Mouse (Mus musculus): ENCODE results near the gene Rbpj. TPM values are rescaled to one million over a fixed set of nuclear protein-coding genes. Genes with fewer than 3 reads are reported as not detected.

Rbpj gene
- total RNA-seq, 2 experiments from 2014 or later, result 27.8 to 29.0 TPM

DNA sequence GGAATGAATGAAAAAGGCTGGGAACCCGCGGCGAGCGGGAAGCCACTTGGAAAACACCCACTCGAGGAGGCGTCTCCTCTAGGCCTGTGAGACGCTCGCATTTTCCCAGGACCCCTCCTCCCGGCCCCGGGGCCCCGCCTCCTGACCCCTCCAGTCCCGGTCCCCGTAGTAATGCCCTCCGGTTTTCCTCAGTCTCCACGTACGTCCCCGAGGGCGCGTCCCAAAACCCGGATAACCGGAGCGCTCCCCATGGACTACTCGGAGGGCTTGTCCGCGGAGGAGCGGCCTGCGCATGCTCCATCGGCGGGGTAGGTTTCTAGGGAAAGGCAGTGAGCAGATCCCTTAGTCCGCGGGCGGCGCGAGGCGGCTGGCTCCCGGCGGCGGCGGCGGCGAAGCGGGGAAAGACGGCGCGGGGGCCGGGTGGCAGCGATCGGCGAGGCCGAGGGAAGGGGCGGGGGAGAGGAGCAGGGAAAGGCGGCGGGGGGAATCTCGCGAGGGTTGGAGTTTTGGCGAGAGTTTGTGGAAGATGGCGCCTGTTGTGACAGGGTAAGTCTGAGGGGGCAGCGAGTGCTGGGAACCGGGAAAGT is 124.3 kb downstream of the Rbpj start:
- peak; percentile 100 for DNase-seq (ENCODE audit: low spot score in 2 of 2)

- peak; percentile 8 to 15 for DNase-seq (ENCODE audit: low spot score in 2 of 2)
These were observed 125.1 kb downstream of the Rbpj start for GRCm38 (mm10) chr5:53590875-53591682.

DNA sequence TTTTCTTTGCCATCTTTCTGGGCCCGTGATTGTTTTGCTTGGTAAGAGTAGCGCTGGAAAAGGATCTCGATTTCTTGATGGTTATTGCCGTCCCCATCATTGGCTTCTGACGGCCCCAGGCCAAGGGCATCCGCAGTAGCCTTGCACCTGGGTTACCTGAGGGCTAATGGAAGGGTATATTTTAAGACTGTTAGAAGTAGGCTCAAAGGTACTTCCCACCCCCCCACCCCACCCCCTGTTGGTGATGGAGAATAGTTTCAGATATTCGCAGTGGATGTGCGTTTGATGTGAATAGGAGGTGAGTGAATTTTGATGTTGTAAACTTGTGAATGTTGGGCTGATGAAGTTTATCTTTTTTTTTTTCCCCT is 125.7 kb downstream of the Rbpj start:
- no peak for DNase-seq (ENCODE audit: low spot score in 2 of 2)

DNA sequence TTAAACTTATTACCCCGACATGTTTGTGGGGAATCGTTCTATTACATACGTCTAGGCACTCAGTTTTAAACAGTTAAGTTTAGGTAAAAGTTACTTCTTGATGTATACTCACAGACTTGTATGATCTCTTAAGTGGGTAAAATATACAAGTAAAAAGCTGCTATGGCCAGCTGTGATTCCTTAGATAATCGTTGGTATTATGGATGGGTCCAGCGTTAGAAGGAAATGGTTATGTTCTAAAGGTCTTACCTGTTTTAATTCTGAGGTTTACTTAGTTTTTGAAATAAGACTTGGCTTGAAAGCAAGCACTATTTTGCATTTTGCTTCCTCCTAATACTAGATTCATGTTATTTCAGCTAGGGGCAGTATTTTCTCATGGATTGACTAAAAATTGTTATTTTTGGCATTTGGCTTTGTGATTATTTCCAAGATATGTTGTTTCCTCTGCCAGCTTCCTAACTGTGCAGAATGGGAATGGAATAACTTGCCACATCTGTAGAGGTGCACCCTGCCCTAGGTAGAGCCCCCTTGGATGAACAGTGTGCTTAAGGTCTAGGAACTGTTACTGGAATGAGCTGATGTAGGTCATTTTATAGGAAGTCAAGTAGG is 127.2 kb downstream of the Rbpj start:
- no peak for DNase-seq (ENCODE audit: low spot score in 2 of 2)

- peak; percentile 39 to 43 for DNase-seq (ENCODE audit: low spot score in 2 of 2)
These were observed 128.3 kb downstream of the Rbpj start for GRCm38 (mm10) chr5:53594274-53594673.

DNA sequence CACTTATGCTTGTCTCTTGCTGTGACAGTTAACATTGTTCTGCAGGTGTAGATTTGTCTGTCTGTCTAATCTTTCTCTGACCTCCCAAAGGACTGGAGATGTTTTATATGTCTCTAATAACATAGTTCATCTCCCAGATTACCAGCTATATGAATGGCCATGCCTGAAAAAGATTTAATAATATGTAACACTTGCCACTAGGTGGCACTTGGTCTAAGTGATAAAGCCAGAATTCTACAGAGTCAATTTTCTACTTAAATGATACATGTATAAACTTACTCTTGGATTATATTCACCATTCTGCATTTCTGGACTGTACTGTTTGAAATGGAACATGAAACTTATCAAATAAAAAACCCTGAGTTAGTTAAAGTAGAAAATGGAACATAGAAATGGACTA is 132.6 kb downstream of the Rbpj start:
- DNase-seq (ENCODE audit: low spot score in 2 of 2), result peak in 1 of 2 experiments; percentile 8

DNA sequence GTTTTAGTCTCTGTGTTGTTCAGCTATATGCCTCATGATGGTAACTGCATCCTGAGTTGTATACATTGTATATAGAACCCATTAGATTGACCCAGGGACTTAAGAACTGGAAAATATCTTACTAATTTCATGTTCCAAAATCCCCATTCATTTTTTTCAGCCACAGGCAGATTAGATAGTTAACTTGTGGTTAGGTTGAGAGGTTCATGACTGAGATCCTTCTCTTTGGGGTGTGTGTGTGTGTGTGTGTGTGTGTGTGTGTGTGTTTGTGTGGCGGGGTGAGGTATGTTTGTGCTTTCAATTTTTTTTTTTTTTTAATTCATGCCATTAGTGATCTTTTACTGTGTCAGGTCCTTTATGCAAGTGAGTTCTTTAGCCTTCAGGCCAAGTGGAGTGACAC is 133.2 kb downstream of the Rbpj start:
- no peak for DNase-seq (ENCODE audit: low spot score in 2 of 2)

DNA sequence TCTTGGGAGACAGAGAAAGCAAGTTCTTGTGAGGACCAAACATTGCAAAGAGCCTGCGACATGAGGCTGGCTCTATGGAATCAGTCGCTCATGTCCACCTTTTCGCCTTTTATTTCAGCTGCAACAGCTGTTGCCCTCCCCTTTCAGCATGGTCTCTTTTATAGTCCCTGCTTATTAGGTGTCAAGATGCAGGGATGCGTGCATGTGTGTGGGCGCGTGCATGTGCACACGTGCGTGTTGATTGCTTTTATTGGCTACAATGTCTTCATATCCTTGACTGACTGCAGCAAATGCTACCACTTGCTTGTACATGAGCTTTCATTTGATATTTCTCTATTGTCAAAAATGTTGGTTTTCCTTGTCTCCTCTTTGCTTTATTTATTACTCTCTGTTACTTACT is 136.2 kb downstream of the Rbpj start:
- no peak for DNase-seq (ENCODE audit: low spot score in 2 of 2)

DNA sequence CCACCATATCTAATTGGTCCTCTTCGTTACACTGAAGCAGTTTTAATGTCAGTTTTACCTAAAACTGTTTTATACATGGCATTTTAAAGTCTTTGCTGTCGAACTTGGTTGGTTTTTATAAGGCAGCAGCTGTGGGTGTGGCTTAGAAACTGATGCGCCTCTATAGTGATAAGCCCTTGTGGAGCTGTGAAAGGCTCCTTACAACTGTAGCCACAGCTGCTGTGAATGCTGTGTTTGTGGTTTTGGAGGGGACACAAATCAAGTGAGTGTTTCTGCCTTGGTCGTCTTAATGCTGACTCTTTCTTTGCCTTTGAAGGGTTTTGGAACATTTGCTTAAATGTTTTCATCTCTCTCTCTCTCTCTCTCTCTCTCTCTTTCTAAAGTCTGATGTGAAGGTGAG is 139.5 kb downstream of the Rbpj start:
- DNase-seq (ENCODE audit: low spot score in 2 of 2), result no peak

DNA sequence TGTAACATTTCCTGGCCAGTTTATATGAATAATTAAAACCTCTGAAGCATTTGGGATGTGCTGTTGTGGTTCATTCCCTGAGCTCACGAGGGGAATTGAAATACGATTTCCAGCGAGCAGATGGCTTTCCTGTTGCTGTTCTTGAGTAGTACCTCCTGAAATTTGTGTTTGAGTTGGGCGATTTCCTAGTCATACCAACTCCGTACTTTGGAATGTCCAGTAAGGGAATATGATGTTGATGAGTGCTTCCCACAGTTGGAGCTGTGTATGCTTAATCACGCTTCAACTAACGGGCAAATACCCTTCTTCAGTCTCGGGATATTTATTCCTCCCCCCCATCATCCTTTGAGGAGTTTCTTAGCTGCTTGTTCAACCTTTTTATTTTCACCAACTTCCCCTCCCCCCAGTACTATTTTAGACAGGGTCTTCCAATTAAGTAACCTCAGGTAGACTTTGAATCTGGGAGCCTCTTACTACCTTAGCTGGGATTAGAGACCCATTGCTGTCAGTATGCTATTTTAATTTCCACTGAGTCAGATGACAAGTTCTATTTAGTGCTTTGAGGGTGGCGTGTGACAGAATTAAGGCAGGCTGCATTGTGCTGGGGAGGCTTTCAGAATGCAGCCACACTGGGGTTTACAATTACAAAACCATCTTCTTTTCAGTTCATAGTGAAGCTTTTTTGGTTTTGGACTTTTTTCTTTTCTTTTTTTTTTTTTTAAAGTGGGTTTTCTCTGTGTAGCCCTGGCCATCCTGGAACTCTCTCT is 141.5 kb downstream of the Rbpj start:
- no peak for DNase-seq (ENCODE audit: low spot score in 2 of 2)

- DNase-seq (ENCODE audit: low spot score in 2 of 2), result no peak
These were observed 152.9 kb downstream of the Rbpj start for GRCm38 (mm10) chr5:53618844-53619243.

DNA sequence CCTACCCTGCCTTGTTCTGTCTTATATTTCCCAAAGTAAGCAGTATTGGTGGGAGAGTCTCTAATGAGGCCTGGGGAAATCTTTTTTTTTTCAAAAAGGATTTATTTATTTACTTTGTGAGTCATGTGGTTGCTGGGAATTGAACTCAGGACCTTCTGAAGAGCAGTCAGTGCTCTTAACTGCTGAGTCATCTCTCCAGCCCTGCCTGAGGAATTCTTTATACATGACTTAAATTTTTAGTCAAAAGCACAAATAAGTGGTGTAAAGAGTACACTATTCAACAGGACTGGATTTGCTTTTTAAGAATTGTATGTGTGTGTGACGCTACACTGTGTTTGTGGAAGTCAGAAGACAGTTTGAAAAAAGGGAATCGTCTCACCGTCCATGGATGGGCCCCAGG is 166.1 kb downstream of the Rbpj start:
- no peak for DNase-seq (ENCODE audit: low spot score in 2 of 2)

DNA sequence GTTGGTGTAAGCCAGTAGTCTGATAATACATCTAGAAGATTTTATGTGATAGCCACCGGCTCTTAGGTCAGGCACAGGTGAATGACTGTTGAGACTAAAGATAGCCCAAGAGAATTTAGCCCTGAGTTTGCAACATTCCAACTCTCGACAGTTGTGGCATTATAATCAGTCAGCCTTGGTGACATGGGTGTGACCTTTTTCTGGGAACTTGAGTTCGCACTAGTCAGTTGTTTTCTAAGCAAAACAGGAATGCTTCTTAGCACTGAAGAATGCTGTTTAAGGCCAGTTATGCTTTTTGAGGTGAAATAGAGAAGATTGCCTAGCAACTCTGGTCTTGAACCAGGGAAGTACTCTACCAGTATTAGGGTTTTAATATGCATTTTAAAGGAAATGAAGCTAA is 170.8 kb downstream of the Rbpj start:
- no peak for DNase-seq (ENCODE audit: low spot score in 2 of 2)

- no peak for DNase-seq (ENCODE audit: low spot score in 2 of 2)
These were observed 171.3 kb downstream of the Rbpj start for GRCm38 (mm10) chr5:53637206-53637605.

GRCm38 (mm10) chr5:53638647-53639046 is 172.7 kb downstream of the Rbpj start:
- peak in 1 of 2 experiments; percentile 14 for DNase-seq (ENCODE audit: low spot score in 2 of 2)

DNA sequence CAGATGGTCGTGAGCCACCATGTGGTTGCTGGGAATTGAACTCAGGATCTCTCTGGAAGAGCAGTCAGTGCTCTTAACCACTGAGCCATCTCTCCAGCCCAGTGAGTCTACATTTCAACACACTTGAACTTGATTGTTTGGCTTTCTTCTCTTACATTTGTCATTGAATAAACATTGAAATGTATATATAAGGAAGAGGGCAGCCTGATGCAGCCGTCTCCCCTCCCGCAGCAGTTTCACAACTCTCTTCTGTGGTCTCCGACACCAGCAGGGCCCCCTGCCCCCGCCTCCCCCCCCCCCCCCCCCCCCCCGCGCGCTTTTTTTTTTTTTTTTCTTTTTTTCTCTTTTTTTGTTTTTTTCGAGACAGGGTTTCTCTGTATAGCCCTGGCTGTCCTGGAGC is 180.7 kb downstream of the Rbpj start:
- DNase-seq (ENCODE audit: low spot score in 2 of 2), result no peak

DNA sequence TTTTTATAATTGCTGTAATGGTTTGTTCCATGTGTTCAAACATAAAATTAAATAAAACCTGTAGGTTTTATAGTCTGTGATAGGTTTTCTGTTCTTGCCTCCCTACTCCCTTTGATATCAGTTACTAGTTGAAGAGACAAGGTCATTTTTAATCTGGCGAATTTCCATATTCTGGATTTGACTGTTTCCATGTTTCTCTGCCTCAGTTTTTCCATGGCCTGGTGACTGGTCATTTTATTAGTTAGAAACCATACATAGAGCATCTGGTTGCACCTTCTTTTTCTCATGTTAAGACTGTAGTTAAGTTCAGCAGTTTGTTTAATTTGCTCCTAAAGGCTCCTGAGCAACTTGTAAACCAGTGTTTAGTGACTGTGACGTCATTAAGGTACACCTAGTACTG is 181.4 kb downstream of the Rbpj start:
- DNase-seq (ENCODE audit: low spot score in 2 of 2), result no peak

GRCm38 (mm10) chr5:53656596-53656995 is 190.6 kb downstream of the Rbpj start:
- DNase-seq (ENCODE audit: low spot score in 2 of 2), result no peak

GRCm38 (mm10) chr5:53657925-53658324 is 192.0 kb downstream of the Rbpj start:
- no peak for DNase-seq (ENCODE audit: low spot score in 2 of 2)

GRCm38 (mm10) chr5:53661508-53661907 is 195.6 kb downstream of the Rbpj start:
- DNase-seq (ENCODE audit: low spot score in 2 of 2), result no peak

GRCm38 (mm10) chr5:53662413-53662812 is 196.5 kb downstream of the Rbpj start:
- no peak for DNase-seq (ENCODE audit: low spot score in 2 of 2)

- DNase-seq (ENCODE audit: low spot score in 2 of 2), result no peak
These were observed 197.7 kb downstream of the Rbpj start for GRCm38 (mm10) chr5:53663665-53664064.

All from left cerebral cortex, adult 18-20 months (tissue).